Mouse (Mus musculus): ENCODE measurements around the gene Rph3al. TPM values are rescaled to one million over a fixed set of nuclear protein-coding genes. Genes with fewer than 3 reads are reported as not detected.

Rph3al gene
- polyA plus RNA-seq, 1 experiment from 2014 or later: 10.5 TPM

DNA sequence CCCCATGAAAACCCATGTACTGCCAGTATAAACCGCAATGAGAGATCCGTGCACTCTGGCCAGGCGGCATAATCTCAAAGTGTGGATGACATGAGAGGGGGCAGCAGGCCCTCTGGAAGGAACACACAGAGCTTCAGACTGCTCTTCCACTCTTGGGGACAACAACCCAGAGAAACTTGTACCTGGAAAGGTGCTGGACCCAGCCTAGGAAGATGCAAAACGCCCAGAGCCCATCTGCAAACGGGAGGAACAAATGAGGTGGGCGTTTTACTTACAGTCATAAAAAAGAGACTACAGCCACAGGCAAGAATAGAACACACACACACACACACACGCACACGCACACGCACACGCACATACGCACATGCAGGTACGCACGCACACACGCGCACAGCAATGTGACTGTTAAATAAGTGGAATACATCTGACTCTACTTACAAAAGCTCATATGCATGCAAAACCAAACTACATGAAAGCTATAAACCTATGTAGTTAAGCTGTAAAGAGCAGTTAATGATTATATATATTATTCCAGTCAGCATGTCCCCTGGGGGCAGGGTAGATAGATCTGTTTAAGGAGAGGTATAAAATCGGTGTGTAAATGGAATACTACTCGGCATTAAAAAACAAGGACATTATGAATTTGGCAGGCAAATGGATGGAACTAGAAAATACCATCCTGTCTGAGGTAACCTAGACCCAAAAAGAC lies 19.0 kb upstream of the Rph3al start:
- H3K27me3 ChIP-seq (ENCODE audit: control insufficient read depth, insufficient read depth, low read length): no peaks in the 10 kb centered on the region
- no peak overlapping the region for H3K27ac ChIP-seq (ENCODE audit: low read length)
- H3K9me3 ChIP-seq (replicated peaks; ENCODE audit: control insufficient read depth, low read length): no peaks in the 10 kb centered on the region
- H3K4me2 ChIP-seq (ENCODE audit: low read depth, low read length): no peak overlapping the region
- H3K9ac ChIP-seq (ENCODE audit: low read length): no peak overlapping the region
- no peaks in the 10 kb centered on the region for H3K36me3 ChIP-seq (ENCODE audit: control insufficient read depth, insufficient read depth, low read length)
- H3K4me1 ChIP-seq (ENCODE audit: control insufficient read depth, insufficient read depth, low read length): no peaks in the 10 kb centered on the region
- no peak overlapping the region for H3K4me3 ChIP-seq (replicated peaks; ENCODE audit: low read length)
- no peak for ATAC-seq (ENCODE audit: insufficient read depth, low FRiP score)
- WGBS: 85% methylated on average over 17 of the region's 17 CpGs

DNA sequence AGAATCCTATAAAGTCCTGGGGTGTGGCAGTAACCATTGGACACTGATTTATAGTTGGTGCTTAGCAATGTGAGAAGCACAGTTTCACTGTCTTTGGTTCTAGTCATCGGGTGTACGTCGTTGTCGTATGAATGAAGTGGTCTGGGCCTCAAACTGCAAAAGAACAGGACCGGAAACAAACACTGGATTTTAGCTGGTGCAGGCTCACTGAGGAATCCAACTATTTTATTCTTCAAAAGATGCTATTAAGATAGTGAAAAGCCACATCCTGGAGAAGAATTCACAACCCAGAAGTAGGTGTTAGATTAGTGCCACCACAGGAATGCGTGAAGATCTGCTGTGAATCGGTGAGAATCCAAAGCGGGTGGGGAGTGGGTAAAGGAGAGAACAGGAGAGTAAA lies 18.4 kb upstream of the Rph3al start:
- H3K36me3 ChIP-seq (ENCODE audit: control insufficient read depth, insufficient read depth, low read length): no peaks in the 10 kb centered on the region
- H3K27me3 ChIP-seq (ENCODE audit: control insufficient read depth, insufficient read depth, low read length): no peaks in the 10 kb centered on the region
- no peak overlapping the region for H3K27ac ChIP-seq (ENCODE audit: low read length)
- H3K9ac ChIP-seq (ENCODE audit: low read length): no peak overlapping the region
- no peak overlapping the region for H3K4me2 ChIP-seq (ENCODE audit: low read depth, low read length)
- H3K4me1 ChIP-seq (ENCODE audit: control insufficient read depth, insufficient read depth, low read length): no peaks in the 10 kb centered on the region
- WGBS: 58% methylated on average over 8 of the region's 8 CpGs
- no peak overlapping the region for H3K4me3 ChIP-seq (replicated peaks; ENCODE audit: low read length)
- H3K9me3 ChIP-seq (replicated peaks; ENCODE audit: control insufficient read depth, low read length): no peaks in the 10 kb centered on the region
- no peak for ATAC-seq (ENCODE audit: insufficient read depth, low FRiP score)

DNA sequence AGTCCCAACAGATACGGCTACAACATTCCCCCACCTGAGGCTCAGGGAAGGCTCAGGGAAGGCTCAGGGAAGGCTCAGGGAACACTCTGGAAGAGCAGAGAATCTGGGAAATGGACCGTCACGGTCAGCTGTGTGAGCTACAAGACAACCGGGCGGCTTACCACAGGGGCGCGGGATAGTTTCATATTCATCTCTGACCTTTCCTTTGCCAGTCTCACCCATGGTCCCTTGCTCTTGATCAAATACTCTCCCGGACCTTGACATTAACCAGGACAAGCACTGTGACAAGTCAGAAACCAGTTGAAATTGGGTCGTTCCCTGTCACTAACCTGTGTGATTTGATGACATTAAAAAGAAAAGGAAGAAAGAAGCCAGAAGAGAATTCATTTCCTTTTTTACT lies 16.7 kb upstream of the Rph3al start:
- 79% methylated on average over 9 of the region's 9 CpGs for WGBS
- no peak for ATAC-seq (ENCODE audit: insufficient read depth, low FRiP score)
- no peak overlapping the region for H3K9ac ChIP-seq (ENCODE audit: low read length)
- H3K4me2 ChIP-seq (ENCODE audit: low read depth, low read length): no peak overlapping the region
- H3K27ac ChIP-seq (ENCODE audit: low read length): no peak overlapping the region
- no peaks in the 10 kb centered on the region for H3K9me3 ChIP-seq (replicated peaks; ENCODE audit: control insufficient read depth, low read length)
- no peak overlapping the region for H3K4me3 ChIP-seq (replicated peaks; ENCODE audit: low read length)
- no peaks in the 10 kb centered on the region for H3K27me3 ChIP-seq (ENCODE audit: control insufficient read depth, insufficient read depth, low read length)
- H3K4me1 ChIP-seq (ENCODE audit: control insufficient read depth, insufficient read depth, low read length): no peaks in the 10 kb centered on the region
- no peaks in the 10 kb centered on the region for H3K36me3 ChIP-seq (ENCODE audit: control insufficient read depth, insufficient read depth, low read length)

DNA sequence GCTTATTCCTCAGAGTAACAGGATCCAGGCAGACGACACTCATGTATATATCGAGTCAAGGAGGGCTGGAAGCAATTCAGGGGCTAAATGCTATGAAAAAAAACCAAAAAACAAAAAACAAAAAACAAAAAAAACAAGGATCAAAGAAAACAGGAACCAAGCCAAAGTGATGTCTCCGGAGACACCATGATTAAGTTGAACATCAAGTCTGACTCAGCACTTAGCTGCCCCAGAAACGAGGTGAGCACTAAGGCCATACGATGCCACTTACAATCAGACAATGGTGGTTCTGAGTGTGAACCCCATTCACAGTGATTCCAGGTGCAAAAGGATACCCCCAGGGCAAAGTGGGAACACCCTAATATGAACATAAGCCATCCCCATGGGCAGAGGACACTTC lies 13.7 kb upstream of the Rph3al start:
- no peak overlapping the region for H3K4me3 ChIP-seq (replicated peaks; ENCODE audit: low read length)
- no peaks in the 10 kb centered on the region for H3K36me3 ChIP-seq (ENCODE audit: control insufficient read depth, insufficient read depth, low read length)
- no peaks in the 10 kb centered on the region for H3K4me1 ChIP-seq (ENCODE audit: control insufficient read depth, insufficient read depth, low read length)
- no peak overlapping the region for H3K9ac ChIP-seq (ENCODE audit: low read length)
- no peak overlapping the region for H3K27ac ChIP-seq (ENCODE audit: low read length)
- no peaks in the 10 kb centered on the region for H3K9me3 ChIP-seq (replicated peaks; ENCODE audit: control insufficient read depth, low read length)
- H3K4me2 ChIP-seq (ENCODE audit: low read depth, low read length): no peak overlapping the region
- no peaks in the 10 kb centered on the region for H3K27me3 ChIP-seq (ENCODE audit: control insufficient read depth, insufficient read depth, low read length)
- ATAC-seq (ENCODE audit: insufficient read depth, low FRiP score): no peak
- WGBS: 72% methylated on average over 5 of the region's 5 CpGs

DNA sequence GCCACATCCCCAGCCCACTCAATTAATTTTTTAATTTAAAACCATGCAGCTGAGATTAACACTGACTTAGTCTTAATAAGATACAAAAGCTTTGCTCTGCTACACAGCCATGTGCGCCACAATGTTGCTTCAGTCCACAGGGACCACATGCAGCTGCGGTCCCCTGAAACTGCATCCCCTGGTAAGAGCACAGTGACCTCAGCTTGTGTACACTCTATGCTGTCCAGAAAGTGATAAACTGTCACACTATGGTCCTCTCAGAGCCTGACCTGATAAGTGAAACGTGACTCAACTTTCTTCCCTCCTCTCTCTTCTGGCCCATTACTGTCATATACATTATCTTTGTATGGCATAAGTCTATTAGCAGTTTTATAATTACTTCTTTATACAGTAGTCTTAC lies 12.2 kb upstream of the Rph3al start:
- WGBS: 64% methylated on average over 3 of the region's 3 CpGs
- H3K9me3 ChIP-seq (replicated peaks; ENCODE audit: control insufficient read depth, low read length): no peaks in the 10 kb centered on the region
- no peaks in the 10 kb centered on the region for H3K4me1 ChIP-seq (ENCODE audit: control insufficient read depth, insufficient read depth, low read length)
- no peaks in the 10 kb centered on the region for H3K27me3 ChIP-seq (ENCODE audit: control insufficient read depth, insufficient read depth, low read length)
- ATAC-seq (ENCODE audit: insufficient read depth, low FRiP score): no peak
- H3K27ac ChIP-seq (ENCODE audit: low read length): no peak overlapping the region
- H3K9ac ChIP-seq (ENCODE audit: low read length): no peak overlapping the region
- no peaks in the 10 kb centered on the region for H3K36me3 ChIP-seq (ENCODE audit: control insufficient read depth, insufficient read depth, low read length)
- no peak overlapping the region for H3K4me3 ChIP-seq (replicated peaks; ENCODE audit: low read length)
- no peak overlapping the region for H3K4me2 ChIP-seq (ENCODE audit: low read depth, low read length)

DNA sequence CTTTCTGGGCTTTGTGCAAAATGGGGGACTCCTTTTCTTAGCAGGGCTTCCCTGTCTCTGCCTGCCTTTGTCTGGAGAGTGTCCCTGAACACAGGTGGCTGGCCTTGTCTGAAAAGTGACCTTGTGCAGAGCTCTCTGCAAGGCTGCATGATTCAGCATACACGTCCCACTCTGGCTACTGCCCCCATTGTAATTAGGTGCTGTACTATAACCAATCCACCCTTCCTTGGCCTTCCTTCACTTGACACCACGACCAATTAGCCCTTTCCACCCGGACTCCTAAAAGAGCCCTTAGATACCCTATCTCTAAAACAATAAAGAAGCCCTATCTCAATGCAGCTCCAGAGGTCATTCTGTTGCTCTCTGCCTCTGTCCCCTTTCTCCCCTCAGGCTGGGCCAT lies 10.6 kb upstream of the Rph3al start:
- no peaks in the 10 kb centered on the region for H3K36me3 ChIP-seq (ENCODE audit: control insufficient read depth, insufficient read depth, low read length)
- peak; percentile 73 for ATAC-seq (ENCODE audit: insufficient read depth, low FRiP score)
- no peak overlapping the region for H3K4me2 ChIP-seq (ENCODE audit: low read depth, low read length)
- H3K27ac ChIP-seq (ENCODE audit: low read length): no peak overlapping the region
- 43% methylated on average over 3 of the region's 3 CpGs for WGBS
- no peaks in the 10 kb centered on the region for H3K27me3 ChIP-seq (ENCODE audit: control insufficient read depth, insufficient read depth, low read length)
- H3K9me3 ChIP-seq (replicated peaks; ENCODE audit: control insufficient read depth, low read length): no peaks in the 10 kb centered on the region
- H3K4me1 ChIP-seq (ENCODE audit: control insufficient read depth, insufficient read depth, low read length): no peaks in the 10 kb centered on the region
- no peak overlapping the region for H3K9ac ChIP-seq (ENCODE audit: low read length)
- no peak overlapping the region for H3K4me3 ChIP-seq (replicated peaks; ENCODE audit: low read length)

DNA sequence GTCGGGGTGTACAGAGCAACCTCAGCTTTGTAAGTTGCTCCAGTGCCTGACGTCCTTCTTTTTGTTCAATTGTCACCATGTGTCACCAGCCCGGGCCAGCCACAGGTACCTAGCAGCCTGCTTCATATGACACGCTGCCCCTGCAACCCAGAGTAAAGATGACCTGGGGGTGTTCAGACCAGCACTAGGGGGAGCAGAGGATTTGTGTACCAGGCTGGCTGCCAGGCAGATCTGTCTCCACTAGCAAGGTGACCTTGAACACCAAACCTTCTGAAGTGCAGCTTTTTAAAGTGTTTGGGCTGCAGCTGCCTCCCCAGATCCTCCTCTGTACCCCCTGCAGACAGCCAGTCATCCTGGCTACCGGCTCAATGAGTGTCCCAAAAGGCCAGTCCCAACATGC lies 9.0 kb upstream of the Rph3al start:
- Histone ChIP-seq H3K27ac (ENCODE audit: low read length) (no peak overlapping the region), H3K27me3 (ENCODE audit: control insufficient read depth, insufficient read depth, low read length) (no peaks in the 10 kb centered on the region), H3K4me1 (ENCODE audit: control insufficient read depth, insufficient read depth, low read length) (no peaks in the 10 kb centered on the region), H3K4me3 (replicated peaks; ENCODE audit: low read length) (no peak overlapping the region), H3K4me2 (ENCODE audit: low read depth, low read length) (no peak overlapping the region), H3K36me3 (ENCODE audit: control insufficient read depth, insufficient read depth, low read length) (no peaks in the 10 kb centered on the region), H3K9ac (ENCODE audit: low read length) (no peak overlapping the region), H3K9me3 (replicated peaks; ENCODE audit: control insufficient read depth, low read length) (no peaks in the 10 kb centered on the region)
- no peak for ATAC-seq (ENCODE audit: insufficient read depth, low FRiP score)
- 45% methylated on average over 5 of the region's 5 CpGs for WGBS

DNA sequence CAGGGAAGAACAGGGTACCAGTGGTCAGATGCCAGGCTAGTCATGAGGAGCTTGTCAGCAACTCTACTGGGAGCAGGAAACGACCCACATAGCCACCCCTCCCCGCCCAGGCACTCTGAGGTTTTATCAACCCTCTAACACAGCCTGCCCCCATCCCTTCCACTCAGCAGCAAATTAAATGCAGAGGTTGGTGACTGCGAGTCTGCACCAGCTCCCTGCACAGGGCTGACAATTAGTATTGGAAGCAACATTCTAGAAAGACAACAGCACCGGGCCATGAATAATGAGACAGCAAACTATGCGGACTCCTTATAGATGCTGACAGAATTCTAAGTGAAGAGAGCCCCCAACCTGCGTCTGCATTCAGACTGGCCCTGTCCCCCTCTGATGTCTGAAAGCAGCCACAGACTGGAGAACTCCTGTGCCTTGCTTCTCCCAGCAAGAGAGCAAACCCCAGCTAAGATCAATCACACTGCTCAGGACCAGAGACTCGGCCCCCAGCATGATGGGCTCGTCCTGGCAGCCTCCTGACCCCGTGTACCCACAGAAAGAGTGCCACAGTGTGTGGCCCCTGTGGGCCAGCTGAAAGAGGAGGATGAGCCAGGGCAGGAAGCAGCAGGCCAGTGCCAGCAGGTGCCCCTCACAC lies 7.7 kb upstream of the Rph3al start:
- ATAC-seq (ENCODE audit: insufficient read depth, low FRiP score): no peak
- H3K4me1 ChIP-seq (ENCODE audit: control insufficient read depth, insufficient read depth, low read length): no peaks in the 10 kb centered on the region
- H3K27ac ChIP-seq (ENCODE audit: low read length): no peak overlapping the region
- no peak overlapping the region for H3K4me2 ChIP-seq (ENCODE audit: low read depth, low read length)
- no peaks in the 10 kb centered on the region for H3K36me3 ChIP-seq (ENCODE audit: control insufficient read depth, insufficient read depth, low read length)
- 38% methylated on average over 9 of the region's 9 CpGs for WGBS
- no peaks in the 10 kb centered on the region for H3K27me3 ChIP-seq (ENCODE audit: control insufficient read depth, insufficient read depth, low read length)
- H3K4me3 ChIP-seq (replicated peaks; ENCODE audit: low read length): no peak overlapping the region
- no peaks in the 10 kb centered on the region for H3K9me3 ChIP-seq (replicated peaks; ENCODE audit: control insufficient read depth, low read length)
- peak overlapping the region; percentile 7; the same call in 1 of the 2 replicates for H3K9ac ChIP-seq (ENCODE audit: low read length)

DNA sequence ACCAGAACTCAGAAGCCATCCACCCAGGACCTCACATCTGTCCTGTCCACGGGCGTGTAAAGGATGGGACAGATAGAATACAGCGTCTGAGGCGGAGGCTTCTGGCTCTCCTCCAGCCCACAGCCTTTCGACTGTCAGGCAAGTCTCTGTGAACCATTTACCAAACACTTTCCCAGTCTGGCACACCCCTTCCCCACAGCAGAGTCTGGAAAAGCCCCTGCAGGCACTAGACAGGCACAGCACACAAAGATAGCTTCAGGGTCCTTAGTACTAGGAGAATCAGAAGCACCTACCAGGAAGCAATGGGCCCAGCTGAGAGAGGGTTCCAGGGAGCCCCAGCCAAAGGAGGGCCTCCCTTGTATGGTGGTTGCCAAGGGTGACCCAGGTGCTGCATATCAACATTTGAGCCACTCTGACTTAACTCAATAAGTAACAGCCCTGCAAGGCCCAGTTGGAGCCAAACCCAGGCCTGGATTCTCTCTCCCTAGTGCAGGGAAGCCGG lies 808 bp downstream of the Rph3al start:
- H3K36me3 ChIP-seq (ENCODE audit: control insufficient read depth, insufficient read depth, low read length): no peaks in the 10 kb centered on the region
- peak overlapping the region; percentile 73 for H3K9ac ChIP-seq (ENCODE audit: low read length)
- H3K27me3 ChIP-seq (ENCODE audit: control insufficient read depth, insufficient read depth, low read length): no peaks in the 10 kb centered on the region
- H3K4me1 ChIP-seq (ENCODE audit: control insufficient read depth, insufficient read depth, low read length): peaks cover 42% of the 10 kb centered on the region
- ATAC-seq (ENCODE audit: insufficient read depth, low FRiP score): peak; percentile 94
- peak overlapping the region; percentile 54 for H3K4me2 ChIP-seq (ENCODE audit: low read depth, low read length)
- no peaks in the 10 kb centered on the region for H3K9me3 ChIP-seq (replicated peaks; ENCODE audit: control insufficient read depth, low read length)
- 5% methylated on average over 6 of the region's 6 CpGs for WGBS
- H3K4me3 ChIP-seq (replicated peaks; ENCODE audit: low read length): peak overlapping the region; percentile 39
- H3K27ac ChIP-seq (ENCODE audit: low read length): peak overlapping the region; percentile 94
